Mouse (Mus musculus) CH12.LX (cell line): ENCODE results near the gene Pfkl. TPM values are rescaled to one million over a fixed set of nuclear protein-coding genes. Genes with fewer than 3 reads are reported as not detected.

ENCODE experiments used
- DNase-seq: peaks from one replicate; pipeline ENCODE4 v3.0.0-alpha.2; 2013; ENCODE audit errors: extremely low read depth
- H3K27ac ChIP-seq: 2 replicates; pipeline ENCODE4 v1.5.1; 2012; ENCODE audit warnings: low read depth, mild to moderate bottlenecking, control low read depth, moderate library complexity; ENCODE audit not compliant: insufficient read depth
- H3K27me3 ChIP-seq: replicated peaks from 2 replicates; pipeline ENCODE3; 2012; ENCODE audit warnings: inconsistent platforms
- H3K36me3 ChIP-seq, 2 experiments: replicated peaks in 1 of 2; 2 replicates each; pipeline versions ENCODE3 to v1.6.1; 2012; ENCODE audit warnings: inconsistent platforms in 1 of 2, low read length in 1 of 2, mild to moderate bottlenecking in 1 of 2, mixed read lengths in 1 of 2, moderate library complexity in 1 of 2; ENCODE audit not compliant: control insufficient read depth in 1 of 2, insufficient read depth in 1 of 2
- H3K4me1 ChIP-seq, 2 experiments: 2 replicates each; pipeline ENCODE4 v1.6.1; 2012; ENCODE audit warnings: inconsistent platforms in 1 of 2, moderate library complexity in 1 of 2; ENCODE audit not compliant: insufficient read depth in 2 of 2, control insufficient read depth in 1 of 2
- H3K4me2 ChIP-seq: 2 replicates; pipeline ENCODE4 v1.6.1; 2012; ENCODE audit warnings: low read depth, mild to moderate bottlenecking, control low read depth; ENCODE audit not compliant: poor library complexity, insufficient read depth, severe bottlenecking
- H3K4me3 ChIP-seq, 3 experiments: fragments of 150-350 bp in 1 of 3; sonication (generic) in 1 of 3; replicated peaks in 1 of 3; 2 replicates each; pipeline versions ENCODE3 to v1.5.1; 2011 to 2012; ENCODE audit warnings: low read depth in 2 of 3, low read length in 2 of 3, mild to moderate bottlenecking in 2 of 3, moderate library complexity in 2 of 3, control low read depth in 1 of 3, improper control_type of control experiment in 1 of 3, inconsistent platforms in 1 of 3, mixed read lengths in 1 of 3; ENCODE audit not compliant: poor library complexity in 1 of 3
- H3K79me2 ChIP-seq: replicated peaks from 2 replicates; pipeline ENCODE4 v1.6.1; 2012; ENCODE audit warnings: mild to moderate bottlenecking, moderate library complexity; ENCODE audit not compliant: control insufficient read depth, poor library complexity, insufficient read depth, severe bottlenecking; ENCODE audit errors: extremely low read depth
- H3K9ac ChIP-seq: 2 replicates; pipeline ENCODE4 v1.6.1; 2012; ENCODE audit warnings: low read depth, mild to moderate bottlenecking, control low read depth, moderate library complexity; ENCODE audit not compliant: insufficient read depth
- H3K9me3 ChIP-seq: replicated peaks from 2 replicates; pipeline ENCODE3; 2012; ENCODE audit warnings: low read length, inconsistent platforms, mixed read lengths
- BHLHE40 ChIP-seq: IDR thresholded peaks from 2 replicates; pipeline ENCODE4 v1.6.1; 2011; ENCODE audit warnings: mild to moderate bottlenecking, low read depth, low read length, improper control_type of control experiment
- CHD1 ChIP-seq: IDR thresholded peaks from 2 replicates; pipeline ENCODE4 v1.6.1; 2012; ENCODE audit warnings: low read depth, low read length, improper control_type of control experiment, inconsistent platforms
- CTCF ChIP-seq, 2 experiments: IDR thresholded peaks in 1 of 2; conservative IDR thresholded peaks in 1 of 2; 2 replicates each; pipeline ENCODE4 v1.5.1; 2011 to 2012; ENCODE audit warnings: low read depth in 2 of 2, low read length in 2 of 2, improper control_type of control experiment in 1 of 2, inconsistent platforms in 1 of 2, mild to moderate bottlenecking in 1 of 2, moderate library complexity in 1 of 2
- ELF1 ChIP-seq: IDR thresholded peaks from 2 replicates; pipeline ENCODE4 v1.6.1; 2014; ENCODE audit warnings: low read depth, mild to moderate bottlenecking, inconsistent platforms, low read length, improper control_type of control experiment
- EP300 ChIP-seq: IDR thresholded peaks from 2 replicates; pipeline ENCODE4 v1.6.1; 2011; ENCODE audit warnings: low read length, improper control_type of control experiment
- ETS1 ChIP-seq: conservative IDR thresholded peaks from 2 replicates; pipeline ENCODE4 v1.6.1; 2012; ENCODE audit warnings: low read depth, mild to moderate bottlenecking, inconsistent platforms, low read length, improper control_type of control experiment, moderate library complexity
- GABPA ChIP-seq: IDR thresholded peaks from 2 replicates; pipeline ENCODE4 v1.6.1; 2012; ENCODE audit warnings: low read depth, low read length, improper control_type of control experiment, inconsistent platforms; ENCODE audit not compliant: insufficient replicate concordance
- HCFC1 ChIP-seq: IDR thresholded peaks from 2 replicates; pipeline ENCODE4 v1.6.1; 2012; ENCODE audit warnings: low read depth, mild to moderate bottlenecking, inconsistent platforms, low read length, improper control_type of control experiment
- IRF4 ChIP-seq: IDR thresholded peaks from 2 replicates; pipeline ENCODE4 v1.6.1; 2014; ENCODE audit warnings: low read depth, mild to moderate bottlenecking, inconsistent platforms, low read length, improper control_type of control experiment
- JUND ChIP-seq: conservative IDR thresholded peaks from 2 replicates; pipeline ENCODE4 v1.6.1; 2011; ENCODE audit warnings: low read depth, low read length, improper control_type of control experiment
- KAT2A ChIP-seq: IDR thresholded peaks from 2 replicates; pipeline ENCODE4 v1.6.1; 2012; ENCODE audit warnings: low read length, improper control_type of control experiment, inconsistent platforms; ENCODE audit not compliant: insufficient replicate concordance
- MAFK ChIP-seq: IDR thresholded peaks from 2 replicates; pipeline ENCODE4 v1.6.1; 2011; ENCODE audit warnings: low read length, improper control_type of control experiment; ENCODE audit not compliant: insufficient replicate concordance
- MAX ChIP-seq: IDR thresholded peaks from 2 replicates; pipeline ENCODE4 v1.6.1; 2011; ENCODE audit warnings: low read length, improper control_type of control experiment
- MAZ ChIP-seq: IDR thresholded peaks from 2 replicates; pipeline ENCODE4 v1.6.1; 2012; ENCODE audit warnings: low read depth, mild to moderate bottlenecking, inconsistent platforms, low read length, improper control_type of control experiment, moderate library complexity
- MEF2A ChIP-seq: IDR thresholded peaks from 2 replicates; pipeline ENCODE4 v1.6.1; 2014; ENCODE audit warnings: low read depth, mild to moderate bottlenecking, inconsistent platforms, low read length, improper control_type of control experiment, borderline replicate concordance
- MXI1 ChIP-seq: IDR thresholded peaks from 2 replicates; pipeline ENCODE4 v1.6.1; 2011; ENCODE audit warnings: mild to moderate bottlenecking, low read depth, low read length, improper control_type of control experiment
- MYC ChIP-seq: IDR thresholded peaks from 2 replicates; pipeline ENCODE4 v1.6.1; 2011; ENCODE audit warnings: low read depth, mild to moderate bottlenecking, improper control_type of control experiment, low read length
- NELFE ChIP-seq: IDR thresholded peaks from 2 replicates; pipeline ENCODE4 v1.6.1; 2011; ENCODE audit warnings: low read depth, low read length, improper control_type of control experiment
- PAX5 ChIP-seq: IDR thresholded peaks from 2 replicates; pipeline ENCODE4 v1.6.1; 2012; ENCODE audit warnings: low read length, inconsistent platforms, mixed read lengths
- RAD21 ChIP-seq: IDR thresholded peaks from 2 replicates; pipeline ENCODE4 v1.6.1; 2011; ENCODE audit warnings: low read depth, mild to moderate bottlenecking, low read length, improper control_type of control experiment, moderate library complexity
- RCOR1 ChIP-seq: conservative IDR thresholded peaks from 2 replicates; pipeline ENCODE4 v1.6.1; 2012; ENCODE audit warnings: low read depth, mild to moderate bottlenecking, inconsistent platforms, low read length, improper control_type of control experiment
- SIN3A ChIP-seq: IDR thresholded peaks from 2 replicates; pipeline ENCODE4 v1.6.1; 2012; ENCODE audit warnings: low read length, improper control_type of control experiment, inconsistent platforms
- SMC3 ChIP-seq: IDR thresholded peaks from 2 replicates; pipeline ENCODE4 v1.6.1; 2011; ENCODE audit warnings: low read depth, low read length, improper control_type of control experiment
- TCF12 ChIP-seq: IDR thresholded peaks from 2 replicates; pipeline ENCODE4 v1.6.1; 2014; ENCODE audit warnings: low read depth, mild to moderate bottlenecking, inconsistent platforms, low read length, improper control_type of control experiment
- UBTF ChIP-seq: IDR thresholded peaks from 2 replicates; pipeline ENCODE4 v1.6.1; 2012; ENCODE audit warnings: low read depth, mild to moderate bottlenecking, inconsistent platforms, low read length, improper control_type of control experiment, moderate library complexity
- USF1 ChIP-seq: IDR thresholded peaks from 2 replicates; pipeline ENCODE4 v1.6.1; 2014; ENCODE audit warnings: low read depth, mild to moderate bottlenecking, inconsistent platforms, low read length, improper control_type of control experiment
- USF2 ChIP-seq: conservative IDR thresholded peaks from 2 replicates; pipeline ENCODE4 v1.6.1; 2011; ENCODE audit warnings: low read depth, low read length, improper control_type of control experiment
- ZKSCAN1 ChIP-seq: IDR thresholded peaks from 2 replicates; pipeline ENCODE4 v1.6.1; 2012; ENCODE audit warnings: low read depth, inconsistent platforms, low read length, improper control_type of control experiment, borderline replicate concordance
- dilution Hi-C: fragments of 300-500 bp; cut with MboI; formaldehyde crosslinking; loops from 2 replicates; pipeline ENCODE4 v1.14.3; 2020; ENCODE audit warnings: low sequenced_read_pairs; ENCODE audit not compliant: extremely low pct_unique_long_range_greater_than_20kb, extremely low pct_ligation_motif_present
- in situ Hi-C: fragments of 300-500 bp; cut with MboI; formaldehyde crosslinking; loops from 3 replicates; pipeline ENCODE4 v1.14.3; 2019; ENCODE audit warnings: low sequenced_read_pairs, low pct_ligation_motif_present, low pct_unique_long_range_greater_than_20kb, mixed read lengths
- polyA plus RNA-seq: library from polyadenylated mRNA; unstranded; fragments of >175 nt; gene quantifications from 2 replicates; pipeline ENCODE4 v1.2.1, GENCODE M21; 2012; ENCODE audit warnings: low read depth; ENCODE audit not compliant: insufficient read length
- total RNA-seq, 2 experiments: library from RNA; depleted of rRNA; stranded (reverse); fragments of 300-350 nt in 1 of 2; fragments of >200 nt in 1 of 2; gene quantifications; 2 replicates each; pipeline ENCODE4 v1.2.3; 2012 to 2014

Gene Pfkl
- total and polyA plus RNA-seq, 3 experiments, result 95.9 to 210 (median 159) TPM

DNA sequence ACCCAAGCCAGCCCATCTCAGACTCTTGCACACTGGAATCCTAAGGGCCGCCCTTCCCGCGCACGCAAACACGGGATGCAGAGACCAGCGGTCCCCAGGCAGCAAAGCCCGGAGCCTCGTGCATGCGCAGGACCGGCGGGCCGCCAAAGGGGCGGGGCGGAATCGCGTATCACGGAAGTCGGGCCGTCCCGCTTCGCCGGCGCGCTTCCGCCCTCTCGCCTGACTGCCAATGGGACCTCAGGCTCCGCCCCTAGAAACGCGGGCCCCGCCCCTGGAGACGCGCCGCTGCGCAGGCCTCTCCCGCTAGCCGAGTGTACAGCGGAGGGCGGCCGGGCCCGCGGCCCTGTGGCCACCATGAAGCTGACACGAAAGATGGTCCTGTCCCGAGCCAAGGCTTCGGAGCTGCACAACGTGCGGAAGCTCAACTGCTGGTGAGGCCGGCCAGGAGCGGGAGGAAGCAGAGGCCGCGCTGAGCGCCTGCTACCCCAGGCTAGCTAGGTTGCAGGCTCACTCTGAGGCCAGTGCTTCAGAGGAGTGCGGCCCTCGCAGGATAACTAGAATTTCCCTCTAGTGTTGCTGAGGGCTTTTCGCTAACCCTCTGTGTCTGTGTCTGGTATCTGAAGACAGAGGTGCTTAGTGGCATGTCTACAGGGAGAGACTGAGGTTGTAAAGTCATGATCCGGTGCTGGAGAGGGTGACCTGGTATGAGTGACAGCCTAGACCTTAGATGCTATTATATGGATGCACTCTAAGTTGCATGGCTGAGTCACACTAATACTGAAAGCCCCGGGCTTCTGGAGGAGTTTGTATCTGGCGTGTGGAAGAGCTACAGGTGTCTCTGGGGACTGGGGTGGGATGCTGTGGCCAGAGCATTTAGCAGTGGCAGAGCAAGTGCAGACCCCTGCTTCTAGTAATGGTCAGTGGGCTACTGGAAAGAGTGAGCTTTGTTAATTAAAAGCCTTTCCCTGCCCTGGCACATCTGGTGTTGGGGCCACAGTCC is 31.2 kb downstream of the Pfkl start, which contains the start of gene 1810043G02Rik (continued):
- TF ChIP-seq MAZ, result no peak
- no peak for TF ChIP-seq CTCF (conservative IDR thresholded peaks at IDR 0.05 in 1 of 2, IDR thresholded peaks at IDR 0.05 in 1 of 2; ENCODE audit: low read depth in 2 of 2, low read length in 2 of 2)
- no peak for TF ChIP-seq MYC
- TF ChIP-seq ZKSCAN1, result no peak
- TF ChIP-seq ELF1, result peak; percentile 100
- no peak for TF ChIP-seq RCOR1
- TF ChIP-seq USF2, result no peak
- TF ChIP-seq HCFC1, result peak; percentile 85
- no peak for TF ChIP-seq MAFK
- TF ChIP-seq JUND, result no peak
- no peak for TF ChIP-seq UBTF
- TF ChIP-seq IRF4, result no peak
- TF ChIP-seq MXI1, result peak; percentile 91
- TF ChIP-seq RAD21, result no peak
- no peak; the same call in 1 of the 2 replicates for TF ChIP-seq BHLHE40
- no peak for TF ChIP-seq GABPA
- no peak for TF ChIP-seq CHD1
- peak; percentile 68; the same call in 1 of the 2 replicates for TF ChIP-seq TCF12
- TF ChIP-seq ETS1, result no peak
- TF ChIP-seq SMC3, result no peak
- no peak for TF ChIP-seq EP300

- H3K36me3 ChIP-seq, result peaks cover 0 to 4% of the 10 kb centered on the region in 2 experiments
- dilution Hi-C loops, result no loop called here
- no peak for DNase-seq
- no peaks in the 10 kb centered on the region for H3K79me2 ChIP-seq
- no peak for TF ChIP-seq JUND
- TF ChIP-seq MAFK, result no peak
- TF ChIP-seq CTCF (conservative IDR thresholded peaks at IDR 0.05 in 1 of 2, IDR thresholded peaks at IDR 0.05 in 1 of 2; ENCODE audit: low read depth in 2 of 2, low read length in 2 of 2), result no peak
- TF ChIP-seq SIN3A, result no peak
- TF ChIP-seq MXI1, result no peak
- TF ChIP-seq ELF1, result no peak
- TF ChIP-seq RAD21, result no peak
- TF ChIP-seq ZKSCAN1, result no peak
- no peak for TF ChIP-seq KAT2A
- no peak for TF ChIP-seq GABPA
- no peak for TF ChIP-seq MAX
- no peak for TF ChIP-seq NELFE
- TF ChIP-seq USF1, result no peak
- TF ChIP-seq MEF2A, result no peak
- TF ChIP-seq IRF4, result no peak
- no peak for TF ChIP-seq BHLHE40
- TF ChIP-seq PAX5, result no peak
- TF ChIP-seq CHD1, result no peak
- TF ChIP-seq USF2, result no peak
- TF ChIP-seq, all 38 proteins: peak for 0
- Histone ChIP-seq H3K9ac (no peak overlapping the region), H3K4me1 (peaks cover 4 to 13% of the 10 kb centered on the region in 2 experiments; a peak in 2 of 4 replicates), H3K4me2 (no peak overlapping the region), H3K27ac (no peak overlapping the region), H3K4me3 (no peak overlapping the region), H3K9me3 (peaks cover 7% of the 10 kb centered on the region), H3K27me3 (peaks cover 41% of the 10 kb centered on the region)
- in situ Hi-C loops, result no loop called here
These were observed 33.3 kb downstream of the Pfkl start for GRCm38 (mm10) chr10:77976458-77977150.
